8 mouse cellular contexts compared by ENCODE assay signal in genomic region chr5:136755696-136756095, GRCm38 (mm10).
A peak's percentile ranks its signal among the peaks of the same experiment; 100 is the strongest.
DNase-seq lines count a peak whose midpoint lies in the region; ATAC-seq lines count a peak whose summit lies in the region.

No protein-coding gene starts in this region.

- peak; percentile 7 for DNase-seq in kidney, adult 11 months
- DNase-seq in NIH3T3 (ENCODE audit: low read depth): peak; percentile 84
- DNase-seq in cerebellum, postnatal 10 days: peak; percentile 84 to 88
- DNase-seq in heart, postnatal 14 days: peak; percentile 53 to 72
- DNase-seq in left cerebral cortex, postnatal 36 days (ENCODE audit: low spot score in 2 of 2): peak; percentile 52 to 57
- DNase-seq in ovary, postnatal 14 days (ENCODE audit: low spot score): peak; percentile 57
- DNase-seq in urinary bladder, postnatal 14 days (ENCODE audit: low spot score): peak; percentile 66

- H3K27me3 ChIP-seq in kidney, embryonic 15.5 days: no peaks in the 10 kb centered on the region

- H3K9ac ChIP-seq in kidney, embryonic 15.5 days: no peak overlapping the region

- intact Hi-C loops in heart, postnatal 14 days (cut with DNase I): loop anchor here (5.0 kb wide), 2 partner anchors 498 to 553 kb away; no protein-coding TSS in a partner anchor
- intact Hi-C loops in left cerebral cortex, postnatal 36 days (cut with DNase I): loop anchor here (5.0 kb wide), 2 partner anchors 498 to 553 kb away; no protein-coding TSS in a partner anchor

- WGBS in kidney, embryonic 15.5 days: 1% methylated on average over 3 of the region's 3 CpGs

- no peak overlapping the region for H3K4me3 ChIP-seq in kidney, embryonic 15.5 days (replicated peaks)

- no peak for ATAC-seq in kidney, embryonic 15.5 days (replicated peaks; ENCODE audit: low FRiP score)

- no peak overlapping the region for H3K4me2 ChIP-seq in kidney, embryonic 15.5 days

- no peaks in the 10 kb centered on the region for H3K9me3 ChIP-seq in kidney, embryonic 15.5 days (replicated peaks)

- peaks cover 28% of the 10 kb centered on the region for H3K36me3 ChIP-seq in kidney, embryonic 15.5 days

- 0 out of 2 replicates have a peak, but pooled peaks cover 4% of the 10 kb centered on the region for H3K4me1 ChIP-seq in kidney, embryonic 15.5 days

- H3K27ac ChIP-seq in kidney, embryonic 15.5 days: no peak overlapping the region

Comparison
In these comparisons a context has a peak if more than half of its experiments do, and no peak if none do; other contexts are left out.
1. DNase-seq: peak in every context shown above with its lines; median percentile 86 in cerebellum, postnatal 10 days; 84 in NIH3T3; 66 in urinary bladder, postnatal 14 days; 62 in heart, postnatal 14 days; 57 in ovary, postnatal 14 days; 54 in left cerebral cortex, postnatal 36 days; 7 in kidney, adult 11 months.